Mouse (Mus musculus): ENCODE results near the gene A530032D15Rik. TPM values are rescaled to one million over a fixed set of nuclear protein-coding genes. Genes with fewer than 3 reads are reported as not detected.
"Not testable (repeated sequence)": the region's sequence is repeated elsewhere in the genome, so short reads cannot be mapped to it uniquely, and the experiment has no call there.

Gene A530032D15Rik
- polyA plus RNA-seq, 1 experiment from 2014 or later = 4.1 TPM

- H3K4me3 ChIP-seq (ENCODE audit: inconsistent target); H3K36me3 ChIP-seq (ENCODE audit: inconsistent target); H3K79me2 ChIP-seq (ENCODE audit: inconsistent target); H3K27ac ChIP-seq: not testable (repeated sequence)
- 100% methylated on average over 1 of the region's 1 CpGs for WGBS (ENCODE audit: missing documents)
Measured at GRCm38 (mm10) chr1:85099864-85100263, 9.8 kb downstream of the A530032D15Rik start, which contains the start of gene Gm10553. Gene Gm10553, plus strand, starts transcription at chr1:85100164.

- not testable (repeated sequence) for H3K36me3 ChIP-seq (ENCODE audit: inconsistent target); H3K27ac ChIP-seq; H3K79me2 ChIP-seq (ENCODE audit: inconsistent target); H3K4me3 ChIP-seq (ENCODE audit: inconsistent target)
- WGBS (ENCODE audit: missing documents) = no CpG with 5 or more reads among the region's 7 CpGs
Measured at GRCm38 (mm10) chr1:85099081-85099480, 10.6 kb downstream of the A530032D15Rik start.

- H3K4me3 ChIP-seq (ENCODE audit: inconsistent target); H3K36me3 ChIP-seq (ENCODE audit: inconsistent target); H3K79me2 ChIP-seq (ENCODE audit: inconsistent target); H3K27ac ChIP-seq: not testable (repeated sequence)
- WGBS (ENCODE audit: missing documents) = 81% methylated on average over 6 of the region's 7 CpGs
Measured at GRCm38 (mm10) chr1:85093011-85093572, 16.6 kb downstream of the A530032D15Rik start.

GRCm38 (mm10) chr1:85092169-85092568 lies 17.5 kb downstream of the A530032D15Rik start:
- 11% methylated on average over 1 of the region's 3 CpGs for WGBS (ENCODE audit: missing documents)
- not testable (repeated sequence) for H3K79me2 ChIP-seq (ENCODE audit: inconsistent target); H3K36me3 ChIP-seq (ENCODE audit: inconsistent target); H3K27ac ChIP-seq; H3K4me3 ChIP-seq (ENCODE audit: inconsistent target)

GRCm38 (mm10) chr1:85086211-85086610 lies 23.4 kb downstream of the A530032D15Rik start:
- H3K79me2 ChIP-seq (ENCODE audit: inconsistent target); H3K36me3 ChIP-seq (ENCODE audit: inconsistent target); H3K4me3 ChIP-seq (ENCODE audit: inconsistent target); H3K27ac ChIP-seq: not testable (repeated sequence)
- 33% methylated on average over 1 of the region's 1 CpGs for WGBS (ENCODE audit: missing documents)

GRCm38 (mm10) chr1:85084803-85085202 lies 24.9 kb downstream of the A530032D15Rik start:
- H3K79me2 ChIP-seq (ENCODE audit: inconsistent target); H3K27ac ChIP-seq; H3K4me3 ChIP-seq (ENCODE audit: inconsistent target); H3K36me3 ChIP-seq (ENCODE audit: inconsistent target): not testable (repeated sequence)
- WGBS (ENCODE audit: missing documents) = no CpG with 5 or more reads among the region's 3 CpGs

GRCm38 (mm10) chr1:85073099-85073498 lies 36.6 kb downstream of the A530032D15Rik start:
- not testable (repeated sequence) for H3K4me3 ChIP-seq (ENCODE audit: inconsistent target); H3K36me3 ChIP-seq (ENCODE audit: inconsistent target); H3K79me2 ChIP-seq (ENCODE audit: inconsistent target); H3K27ac ChIP-seq
- WGBS (ENCODE audit: missing documents) = 59% methylated on average over 3 of the region's 3 CpGs

GRCm38 (mm10) chr1:85071690-85072089 lies 38.0 kb downstream of the A530032D15Rik start:
- H3K79me2 ChIP-seq (ENCODE audit: inconsistent target); H3K27ac ChIP-seq; H3K36me3 ChIP-seq (ENCODE audit: inconsistent target); H3K4me3 ChIP-seq (ENCODE audit: inconsistent target): not testable (repeated sequence)
- 78% methylated on average over 2 of the region's 3 CpGs for WGBS (ENCODE audit: missing documents)

- not testable (repeated sequence) for H3K4me3 ChIP-seq (ENCODE audit: inconsistent target); H3K27ac ChIP-seq; H3K36me3 ChIP-seq (ENCODE audit: inconsistent target); H3K79me2 ChIP-seq (ENCODE audit: inconsistent target)
- WGBS (ENCODE audit: missing documents) = 95% methylated on average over 2 of the region's 6 CpGs
Measured at GRCm38 (mm10) chr1:85035801-85036200, 73.9 kb downstream of the A530032D15Rik start.

GRCm38 (mm10) chr1:85034394-85034793 lies 75.3 kb downstream of the A530032D15Rik start:
- not testable (repeated sequence) for H3K4me3 ChIP-seq (ENCODE audit: inconsistent target); H3K36me3 ChIP-seq (ENCODE audit: inconsistent target); H3K27ac ChIP-seq; H3K79me2 ChIP-seq (ENCODE audit: inconsistent target)
- no CpG with 5 or more reads among the region's 4 CpGs for WGBS (ENCODE audit: missing documents)

- H3K4me3 ChIP-seq (ENCODE audit: inconsistent target); H3K27ac ChIP-seq; H3K36me3 ChIP-seq (ENCODE audit: inconsistent target); H3K79me2 ChIP-seq (ENCODE audit: inconsistent target): not testable (repeated sequence)
- WGBS (ENCODE audit: missing documents) = no CpG with 5 or more reads among the region's 6 CpGs
Measured at GRCm38 (mm10) chr1:85033616-85034015, 76.0 kb downstream of the A530032D15Rik start.

Other genes starting within 250 kb of the A530032D15Rik start
- gene Slc16a14, start 174.7 kb downstream of the A530032D15Rik start, polyA plus RNA-seq (2018) = 0.06 to 0.07 TPM in 2 of 3 replicates, not detected in the other
- gene Gm10553, start 9.7 kb downstream of the A530032D15Rik start, polyA plus RNA-seq (2018) = not detected in 3 replicates
- gene C130026I21Rik, start 160.7 kb upstream of the A530032D15Rik start, polyA plus RNA-seq (2018) = 7.6 to 60.6 TPM (median 36.0 TPM) in 3 replicates

Measured in macrophage (primary cell).